Mouse (Mus musculus) regulatory T cell (primary cell): ENCODE data around the gene Kif11.

Source experiments
- in situ Hi-C: fragments of 300-600 bp; cut with MboI, MseI; formaldehyde crosslinking; loops from one replicate; pipeline ENCODE4 v1.15.1; 2025; ENCODE audit warnings: high pct_unique_total_duplicates

Gene Kif11

GRCm38 (mm10) chr19:37442524-37443286 is 66.5 kb downstream of the Kif11 start:
- in situ Hi-C loops, result no loop called here

GRCm38 (mm10) chr19:37443631-37444140 is 67.5 kb downstream of the Kif11 start:
- in situ Hi-C loops, result no loop called here

- in situ Hi-C loops, result no loop called here
Measured at GRCm38 (mm10) chr19:37448212-37448611, 72.0 kb downstream of the Kif11 start.

GRCm38 (mm10) chr19:37449246-37449645 is 73.0 kb downstream of the Kif11 start:
- in situ Hi-C loops, result no loop called here

GRCm38 (mm10) chr19:37455528-37455927 is 79.3 kb downstream of the Kif11 start:
- in situ Hi-C loops, result loop anchor here (5.0 to 25.0 kb wide), 2 partner anchors 52 to 1232 kb away; no protein-coding TSS in a partner anchor

- in situ Hi-C loops, result loop anchor here (5.0 to 25.0 kb wide), 2 partner anchors 51 to 1231 kb away; no protein-coding TSS in a partner anchor
Measured at GRCm38 (mm10) chr19:37455961-37456360, 79.8 kb downstream of the Kif11 start.

GRCm38 (mm10) chr19:37458013-37458412 is 81.8 kb downstream of the Kif11 start:
- in situ Hi-C loops, result loop anchor here (5.0 to 25.0 kb wide), 2 partner anchors 49 to 1229 kb away; no protein-coding TSS in a partner anchor

GRCm38 (mm10) chr19:37466403-37466802 is 90.2 kb downstream of the Kif11 start:
- in situ Hi-C loops, result loop anchor here (25.0 kb wide), 1 partner anchor 1221 kb away; no protein-coding TSS in a partner anchor

- in situ Hi-C loops, result loop anchor here (25.0 kb wide), 1 partner anchor 1220 kb away; no protein-coding TSS in a partner anchor
Measured at GRCm38 (mm10) chr19:37466978-37467377, 90.8 kb downstream of the Kif11 start.

GRCm38 (mm10) chr19:37468841-37469566 is 92.8 kb downstream of the Kif11 start:
- in situ Hi-C loops, result loop anchor here (25.0 kb wide), 1 partner anchor 1218 kb away; no protein-coding TSS in a partner anchor
